In the genomic region with DNA sequence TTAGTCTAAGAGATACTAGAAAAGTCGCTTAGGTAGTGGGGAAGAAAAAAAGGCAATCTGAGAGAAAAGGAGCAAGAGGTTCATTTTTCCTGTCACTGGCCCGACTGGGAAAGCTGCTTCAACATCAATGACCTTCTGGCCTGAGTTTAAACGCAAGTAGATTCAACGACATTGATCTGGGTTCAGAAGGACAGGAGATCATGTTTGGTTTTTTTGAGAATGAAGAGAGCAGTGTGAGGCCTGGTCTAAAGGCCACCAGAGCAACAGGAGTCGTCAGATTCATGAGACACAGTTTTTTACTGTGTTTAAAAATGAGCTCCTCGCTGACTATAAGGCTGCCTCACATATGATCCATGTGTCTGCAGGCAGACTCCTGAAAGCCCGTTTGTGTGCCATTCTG, we compare ENCODE assay signal across 27 mouse cellular contexts. TPM values are rescaled to one million over a fixed set of nuclear protein-coding genes. Genes with fewer than 3 reads are reported as not detected.
A peak's percentile ranks its signal among the peaks of the same experiment; 100 is the strongest.
DNase-seq lines count a peak whose midpoint lies in the region; ATAC-seq and TF ChIP-seq lines count a peak whose summit lies in the region.
"Had no signal": no experiment of that assay in that cellular context is flagged by ENCODE, and none has a peak within 500 bp of the region (broad histone marks: within the 10 kb centered on the region; RNA-seq: fewer than 3 reads in every experiment).

No protein-coding gene starts in this region.

- no peak overlapping the region for H3K4me3 ChIP-seq in liver, embryonic 15.5 days (replicated peaks)
- no peak overlapping the region for H3K4me3 ChIP-seq in liver, embryonic 11.5 days (ENCODE audit: low read depth, low read length)
- no peak overlapping the region for H3K4me3 ChIP-seq in liver, postnatal 0 days (ENCODE audit: low read depth, low read length)
- H3K4me3 ChIP-seq in midbrain, embryonic 11.5 days (ENCODE audit: low read depth, low read length): no peak overlapping the region
- H3K4me3 ChIP-seq: embryonic facial prominence, embryonic 10.5 days; embryonic facial prominence, embryonic 12.5 days; forebrain, embryonic 13.5 days; forebrain, embryonic 15.5 days had no signal

- WGBS in liver, embryonic 15.5 days (ENCODE audit: insufficient replicate concordance): 32% methylated on average over 7 of the region's 7 CpGs
- WGBS in liver, embryonic 11.5 days: 53% methylated on average over 7 of the region's 7 CpGs
- WGBS in liver, postnatal 0 days (ENCODE audit: insufficient replicate concordance): 39% methylated on average over 7 of the region's 7 CpGs
- WGBS in midbrain, embryonic 11.5 days: 79% methylated on average over 7 of the region's 7 CpGs

- H3K27ac ChIP-seq in liver, embryonic 15.5 days (replicated peaks): no peak overlapping the region
- no peak overlapping the region for H3K27ac ChIP-seq in liver, embryonic 11.5 days (ENCODE audit: low read depth, low read length)
- peak overlapping the region; percentile 51 for H3K27ac ChIP-seq in liver, postnatal 0 days (ENCODE audit: low read depth)
- H3K27ac ChIP-seq in midbrain, embryonic 11.5 days (ENCODE audit: low read depth, low read length): no peak overlapping the region
- H3K27ac ChIP-seq: embryonic facial prominence, embryonic 10.5 days; embryonic facial prominence, embryonic 12.5 days; forebrain, embryonic 13.5 days; forebrain, embryonic 15.5 days had no signal

- peak; percentile 42 for ATAC-seq in liver, embryonic 15.5 days (ENCODE audit: insufficient read depth)
- no peak for ATAC-seq in liver, embryonic 11.5 days (replicated peaks; ENCODE audit: low FRiP score)
- ATAC-seq in liver, postnatal 0 days: peak; percentile 59
- ATAC-seq in midbrain, embryonic 11.5 days (ENCODE audit: low FRiP score): no peak
- ATAC-seq: activated CD4-positive, CD25-positive, alpha-beta regulatory T cell, adult 4 months; CD4-positive, CD25-positive, alpha-beta regulatory T cell, adult 4 months; forebrain, embryonic 13.5 days; forebrain, embryonic 15.5 days; forebrain, postnatal 0 days; Patski had no signal

- no peak overlapping the region for H3K9ac ChIP-seq in liver, embryonic 15.5 days
- no peak overlapping the region for H3K9ac ChIP-seq in liver, embryonic 11.5 days (ENCODE audit: low read depth, low read length)
- H3K9ac ChIP-seq in liver, postnatal 0 days (replicated peaks): no peak overlapping the region
- H3K9ac ChIP-seq in midbrain, embryonic 11.5 days (ENCODE audit: low read length): no peak overlapping the region
- H3K9ac ChIP-seq: embryonic facial prominence, embryonic 12.5 days; forebrain, embryonic 13.5 days; forebrain, embryonic 15.5 days; forebrain, postnatal 0 days had no signal

- H3K27me3 ChIP-seq in liver, embryonic 15.5 days: no peaks in the 10 kb centered on the region
- no peaks in the 10 kb centered on the region for H3K27me3 ChIP-seq in liver, embryonic 11.5 days (replicated peaks; ENCODE audit: control insufficient read depth, insufficient read depth, low read length)
- H3K27me3 ChIP-seq in liver, postnatal 0 days (ENCODE audit: insufficient read depth, low read length): no peaks in the 10 kb centered on the region
- H3K27me3 ChIP-seq in midbrain, embryonic 11.5 days (ENCODE audit: control insufficient read depth, insufficient read depth, low read length): no peaks in the 10 kb centered on the region
- H3K27me3 ChIP-seq: CH12.LX; embryonic facial prominence, embryonic 12.5 days; forebrain, embryonic 13.5 days; forebrain, embryonic 15.5 days; Patski had no signal

- TF ChIP-seq CTCF in liver, postnatal 0 days (IDR thresholded peaks at IDR 0.05; ENCODE audit: low read depth): no peak

- H3K4me2 ChIP-seq in liver, embryonic 15.5 days: no peak overlapping the region
- H3K4me2 ChIP-seq in liver, embryonic 11.5 days: no peak overlapping the region
- peak overlapping the region; percentile 29 for H3K4me2 ChIP-seq in liver, postnatal 0 days (ENCODE audit: low read depth, low read length)
- no peak overlapping the region for H3K4me2 ChIP-seq in midbrain, embryonic 11.5 days
- H3K4me2 ChIP-seq: embryonic facial prominence, embryonic 12.5 days; forebrain, embryonic 13.5 days; forebrain, embryonic 15.5 days had no signal

- DNase-seq in liver, embryonic 11.5 days (ENCODE audit: low spot score): no peak
- DNase-seq in 3T3-L1 (ENCODE audit: low read depth, low spot score): peak; percentile 5
- DNase-seq in liver, postnatal 0 days: no peak
- no peak for DNase-seq in midbrain, embryonic 11.5 days (ENCODE audit: low spot score, missing footprints)
- DNase-seq: adrenal gland, adult 8-10 months; adrenal gland, postnatal 14 days; adrenal gland, postnatal 36 days; B cell, adult 2 months; cerebellum, adult 11-12 months; cerebellum, adult 2 months; cerebellum, adult 9-10 months; cerebellum, postnatal 10 days; cerebellum, postnatal 25 days; forebrain, postnatal 0 days had no signal

- H3K9me3 ChIP-seq in liver, embryonic 15.5 days (replicated peaks): no peaks in the 10 kb centered on the region
- no peaks in the 10 kb centered on the region for H3K9me3 ChIP-seq in liver, embryonic 11.5 days (ENCODE audit: control insufficient read depth, low read length)
- H3K9me3 ChIP-seq in liver, postnatal 0 days (ENCODE audit: low read length): no peaks in the 10 kb centered on the region
- H3K9me3 ChIP-seq in midbrain, embryonic 11.5 days (ENCODE audit: control insufficient read depth, low read length): no peaks in the 10 kb centered on the region
- H3K9me3 ChIP-seq: embryonic facial prominence, embryonic 10.5 days; embryonic facial prominence, embryonic 12.5 days; forebrain, embryonic 13.5 days; forebrain, embryonic 15.5 days had no signal

- no peak for TF ChIP-seq EP300 in liver, postnatal 0 days (IDR thresholded peaks at IDR 0.05; ENCODE audit: low read depth)

- peaks cover 2% of the 10 kb centered on the region; the same call in 1 of the 2 replicates for H3K36me3 ChIP-seq in liver, embryonic 15.5 days (replicated peaks)
- H3K36me3 ChIP-seq in liver, embryonic 11.5 days (ENCODE audit: control insufficient read depth, insufficient read depth, low read length): no peaks in the 10 kb centered on the region
- 0 out of 2 replicates have a peak, but pooled peaks cover 2% of the 10 kb centered on the region for H3K36me3 ChIP-seq in liver, postnatal 0 days (replicated peaks; ENCODE audit: insufficient read depth, low read length)
- no peaks in the 10 kb centered on the region for H3K36me3 ChIP-seq in midbrain, embryonic 11.5 days (ENCODE audit: control insufficient read depth, insufficient read depth, low read length)
- H3K36me3 ChIP-seq: embryonic facial prominence, embryonic 10.5 days; embryonic facial prominence, embryonic 12.5 days; forebrain, embryonic 15.5 days; G1E had no signal

- H3K4me1 ChIP-seq in liver, embryonic 15.5 days (replicated peaks): no peaks in the 10 kb centered on the region
- H3K4me1 ChIP-seq in liver, embryonic 11.5 days (replicated peaks; ENCODE audit: control insufficient read depth, insufficient read depth, low read length): no peaks in the 10 kb centered on the region
- H3K4me1 ChIP-seq in liver, postnatal 0 days (ENCODE audit: insufficient read depth): no peaks in the 10 kb centered on the region
- no peaks in the 10 kb centered on the region for H3K4me1 ChIP-seq in midbrain, embryonic 11.5 days (ENCODE audit: control insufficient read depth, insufficient read depth, low read length)
- H3K4me1 ChIP-seq: embryonic facial prominence, embryonic 10.5 days; embryonic facial prominence, embryonic 12.5 days; forebrain, embryonic 13.5 days; forebrain, embryonic 15.5 days had no signal

RNA-seq across cellular contexts. Expression of a gene that starts 9.7 kb away (rescaled TPM):
- polyA plus RNA-seq in liver, embryonic 15.5 days (2015; fragmentation: Nextera tagmentation; extraction: Ambion mirVana): 508 and 677 TPM in 2 replicates
- polyA plus RNA-seq in liver, embryonic 11.5 days (2014; fragmentation: Nextera tagmentation; extraction: Ambion mirVana): 13.5 and 17.3 TPM in 2 replicates
- polyA plus RNA-seq in liver, postnatal 0 days (2015; fragmentation: Nextera tagmentation; extraction: Ambion mirVana): 2,757 and 2,761 TPM in 2 replicates
- 0.15 TPM in 1 of 2 replicates, not detected in the other for polyA plus RNA-seq in midbrain, embryonic 11.5 days (2014; fragmentation: Nextera tagmentation; extraction: Ambion mirVana)
- polyA plus RNA-seq: activated CD4-positive, CD25-positive, alpha-beta regulatory T cell, adult 4 months; CD4-positive, CD25-positive, alpha-beta regulatory T cell, adult 4 months; cerebellum, adult 2 months; cortical plate, adult 2 months; embryonic facial prominence, embryonic 10.5 days; embryonic facial prominence, embryonic 12.5 days; embryonic facial prominence, embryonic 14.5 days; forebrain, embryonic 11.5 days; forebrain, embryonic 13.5 days; forebrain, embryonic 15.5 days; forebrain, postnatal 0 days; G1E had no signal

Comparison
In these comparisons a context has a peak if more than half of its experiments do, and no peak if none do; other contexts are left out.
1. ATAC-seq: peak in liver, embryonic 15.5 days (single experiment) and liver, postnatal 0 days (single experiment); none in liver, embryonic 11.5 days (single experiment) and midbrain, embryonic 11.5 days (single experiment).
2. RNA of a gene that starts 9.7 kb away (polyA plus RNA-seq): 2,757 to 2,761 TPM in liver, postnatal 0 days and 508 to 677 TPM in liver, embryonic 15.5 days; 13.5 to 17.3 TPM in liver, embryonic 11.5 days and 0.15 TPM in midbrain, embryonic 11.5 days; every median in the first group is over 10 times any median in the second.